Mouse (Mus musculus) heart, adult 2 months (tissue): ENCODE measurements at regions not wholly inside any gene's neighbourhood (a gene's known extent, or its start where the extent isn't known, plus 50 kb on each side); places are given as distances from the start of the nearest gene placed in this dataset.

Source experiments
- DNase-seq, 2 experiments: peaks; one replicate each; pipeline ENCODE4 v3.0.0; 2021
- H3K27ac ChIP-seq: fragments of 200-600 bp; 2 replicates; pipeline ENCODE4 v1.8.1; 2022
- H3K27me3 ChIP-seq: fragments of 200-500 bp; 2 replicates; pipeline ENCODE4 v1.6.1; 2012; ENCODE audit warnings: mild to moderate bottlenecking, low read length, inconsistent platforms, mixed read lengths; ENCODE audit not compliant: control insufficient read depth, insufficient read depth
- H3K36me3 ChIP-seq: fragments of 200-500 bp; 2 replicates; pipeline ENCODE4 v1.6.1; 2012; ENCODE audit warnings: low read length, inconsistent platforms; ENCODE audit not compliant: control insufficient read depth, insufficient read depth
- H3K4me1 ChIP-seq: fragments of 200-500 bp; 2 replicates; pipeline ENCODE4 v1.6.1; 2011; ENCODE audit warnings: low read length; ENCODE audit not compliant: control insufficient read depth, insufficient read depth
- H3K4me3 ChIP-seq: fragments of 200-600 bp; 2 replicates; pipeline ENCODE4 v1.8.1; 2022
- H3K79me2 ChIP-seq: fragments of 200-500 bp; replicated peaks from 2 replicates; pipeline ENCODE4 v1.6.1; 2012; ENCODE audit warnings: mild to moderate bottlenecking, inconsistent platforms, low read length, moderate library complexity, mixed read lengths; ENCODE audit not compliant: control insufficient read depth, insufficient read depth
- H3K9ac ChIP-seq: fragments of 200-500 bp; 2 replicates; pipeline ENCODE4 v1.6.1; 2012; ENCODE audit warnings: low read depth, mild to moderate bottlenecking, control low read depth, inconsistent platforms, low read length, mixed read lengths
- CTCF ChIP-seq: fragments of 200-600 bp; IDR thresholded peaks from 2 replicates; pipeline ENCODE4 v1.8.1; 2022; ENCODE audit warnings: antibody characterized with exemption, mild to moderate bottlenecking, moderate library complexity
- EP300 ChIP-seq: fragments of 200-500 bp; IDR thresholded peaks from 2 replicates; pipeline ENCODE4 v1.6.1; 2011; ENCODE audit warnings: low read depth, low read length, control low read depth; ENCODE audit not compliant: insufficient read depth
- POLR2A ChIP-seq: fragments of 200-500 bp; IDR thresholded peaks from 2 replicates; pipeline ENCODE4 v1.6.1; 2011; ENCODE audit warnings: mild to moderate bottlenecking, low read depth, low read length, control low read depth; ENCODE audit not compliant: insufficient read depth
- WGBS: fragments of 180-500 bp; shearing (Covaris S2); methylation state at CpG from one replicate; pipeline ENCODE4 v1.1.7; 2018; 5-methylcytosine and 5-hydroxymethylcytosine counted together
- intact Hi-C: fragments of 180-260 bp; cut with DNase I; formaldehyde crosslinking; loops from one replicate; pipeline ENCODE4 v1.15.1; 2025

DNA sequence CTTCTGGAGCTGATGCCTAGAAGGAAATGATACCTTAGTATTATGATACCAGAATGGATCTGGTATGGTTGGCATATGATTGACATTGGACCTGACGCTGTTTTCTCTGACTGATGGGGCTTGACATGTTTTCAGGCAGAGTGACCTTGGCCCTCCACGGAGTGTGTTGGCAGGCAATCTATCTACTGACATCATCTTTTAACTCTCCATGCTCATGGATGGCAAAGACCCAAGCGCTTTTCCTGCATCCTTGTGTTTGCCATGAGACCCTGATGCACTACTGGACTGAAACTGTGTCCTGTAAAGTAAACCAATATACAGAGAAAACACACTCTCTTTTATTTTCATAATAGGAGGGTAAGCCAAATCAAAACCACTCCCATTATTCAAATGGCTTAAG lies 872.1 kb downstream of the A830018L16Rik start:
- 54% methylated on average over 3 of the region's 3 CpGs for WGBS
- no peak for DNase-seq

GRCm38 (mm10) chr1:12288521-12288920 lies 874.6 kb downstream of the A830018L16Rik start:
- Histone ChIP-seq H3K27ac (no peak overlapping the region), H3K9ac (no peak overlapping the region), H3K36me3 (no peaks in the 10 kb centered on the region), H3K4me1 (no peaks in the 10 kb centered on the region; the same call in 1 of the 2 replicates), H3K27me3 (no peaks in the 10 kb centered on the region), H3K79me2 (no peaks in the 10 kb centered on the region), H3K4me3 (no peak overlapping the region)
- TF ChIP-seq EP300 (no peak), CTCF (no peak), POLR2A (no peak)
- intact Hi-C loops, result no loop called here
- no peak for DNase-seq
- WGBS, result 97% methylated on average over 3 of the region's 3 CpGs

More for the DNA sequence above, 872.1 kb downstream of the A830018L16Rik start:
- H3K36me3 ChIP-seq, result no peaks in the 10 kb centered on the region
- H3K4me1 ChIP-seq, result no peaks in the 10 kb centered on the region; the same call in 1 of the 2 replicates
- intact Hi-C loops, result no loop called here
- no peaks in the 10 kb centered on the region for H3K79me2 ChIP-seq
- H3K4me3 ChIP-seq, result no peak overlapping the region
- no peak overlapping the region for H3K9ac ChIP-seq
- H3K27me3 ChIP-seq, result no peaks in the 10 kb centered on the region
- no peak for TF ChIP-seq CTCF
- TF ChIP-seq POLR2A, result no peak
- TF ChIP-seq EP300, result no peak
- H3K27ac ChIP-seq, result no peak overlapping the region

- DNase-seq, result no peak
- 48% methylated on average over 1 of the region's 1 CpGs for WGBS
- H3K4me3 ChIP-seq, result no peak overlapping the region
- no peaks in the 10 kb centered on the region for H3K4me1 ChIP-seq
- H3K27ac ChIP-seq, result no peak overlapping the region
- H3K79me2 ChIP-seq, result no peaks in the 10 kb centered on the region
- H3K27me3 ChIP-seq, result no peaks in the 10 kb centered on the region
- no peaks in the 10 kb centered on the region for H3K36me3 ChIP-seq
- intact Hi-C loops, result no loop called here
- TF ChIP-seq POLR2A (no peak), CTCF (no peak), EP300 (no peak)
- H3K9ac ChIP-seq, result no peak overlapping the region
Observed at GRCm38 (mm10) chr1:12291787-12292186, 877.9 kb downstream of the A830018L16Rik start.

DNA sequence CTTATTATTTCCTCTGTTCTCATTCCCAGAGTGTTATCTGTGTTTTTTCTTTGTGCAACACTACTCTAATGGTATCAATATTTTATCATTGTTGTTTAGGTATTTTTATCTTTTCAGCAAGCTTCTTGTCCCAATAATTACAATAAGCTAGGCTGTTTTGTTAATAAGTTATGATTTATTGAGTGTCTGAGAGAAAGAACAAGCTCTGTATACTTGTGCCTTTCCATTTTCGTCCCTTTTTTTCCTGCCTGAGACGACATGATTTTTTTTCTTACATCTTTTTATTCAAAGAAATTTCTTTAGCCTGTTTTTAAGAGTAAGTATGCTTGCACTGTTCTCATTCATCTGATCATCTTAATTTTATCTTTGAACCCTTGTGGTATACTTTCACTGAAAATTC lies 904.1 kb downstream of the A830018L16Rik start:
- Histone ChIP-seq H3K9ac (no peak overlapping the region), H3K36me3 (no peaks in the 10 kb centered on the region), H3K27ac (no peak overlapping the region), H3K27me3 (no peaks in the 10 kb centered on the region), H3K79me2 (no peaks in the 10 kb centered on the region), H3K4me1 (no peaks in the 10 kb centered on the region), H3K4me3 (no peak overlapping the region)
- TF ChIP-seq POLR2A (no peak), EP300 (no peak), CTCF (no peak)
- intact Hi-C loops, result no loop called here
- 80% methylated on average over 2 of the region's 2 CpGs for WGBS
- no peak for DNase-seq

DNA sequence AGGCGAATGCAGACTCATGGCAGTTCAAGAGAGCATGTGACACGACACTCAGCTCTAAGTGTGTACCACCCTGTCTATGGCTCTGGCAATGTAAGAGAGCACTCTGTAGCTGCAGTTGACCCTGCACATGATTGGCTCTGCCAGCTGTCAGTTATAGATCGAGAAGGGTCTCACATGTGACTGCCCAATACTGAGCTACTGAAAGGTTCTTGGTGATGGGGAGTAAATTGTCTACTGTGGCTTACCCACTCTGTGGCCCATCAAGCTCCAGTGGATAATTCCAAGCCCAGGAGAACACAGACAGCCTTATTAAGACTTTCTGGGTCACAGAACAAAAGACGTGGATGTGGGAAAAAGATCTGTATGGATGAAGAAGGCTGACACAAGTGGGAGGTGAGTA lies 920.3 kb downstream of the A830018L16Rik start:
- TF ChIP-seq CTCF (no peak), POLR2A (no peak), EP300 (no peak)
- H3K36me3 ChIP-seq, result no peaks in the 10 kb centered on the region
- intact Hi-C loops, result no loop called here
- no peak for DNase-seq
- H3K4me1 ChIP-seq, result no peaks in the 10 kb centered on the region
- H3K27me3 ChIP-seq, result no peaks in the 10 kb centered on the region
- no peak overlapping the region for H3K4me3 ChIP-seq
- H3K79me2 ChIP-seq, result no peaks in the 10 kb centered on the region
- whole genome bisulfite sequencing, result 79% methylated on average over 4 of the region's 4 CpGs
- no peak overlapping the region for H3K27ac ChIP-seq
- no peak overlapping the region for H3K9ac ChIP-seq

DNA sequence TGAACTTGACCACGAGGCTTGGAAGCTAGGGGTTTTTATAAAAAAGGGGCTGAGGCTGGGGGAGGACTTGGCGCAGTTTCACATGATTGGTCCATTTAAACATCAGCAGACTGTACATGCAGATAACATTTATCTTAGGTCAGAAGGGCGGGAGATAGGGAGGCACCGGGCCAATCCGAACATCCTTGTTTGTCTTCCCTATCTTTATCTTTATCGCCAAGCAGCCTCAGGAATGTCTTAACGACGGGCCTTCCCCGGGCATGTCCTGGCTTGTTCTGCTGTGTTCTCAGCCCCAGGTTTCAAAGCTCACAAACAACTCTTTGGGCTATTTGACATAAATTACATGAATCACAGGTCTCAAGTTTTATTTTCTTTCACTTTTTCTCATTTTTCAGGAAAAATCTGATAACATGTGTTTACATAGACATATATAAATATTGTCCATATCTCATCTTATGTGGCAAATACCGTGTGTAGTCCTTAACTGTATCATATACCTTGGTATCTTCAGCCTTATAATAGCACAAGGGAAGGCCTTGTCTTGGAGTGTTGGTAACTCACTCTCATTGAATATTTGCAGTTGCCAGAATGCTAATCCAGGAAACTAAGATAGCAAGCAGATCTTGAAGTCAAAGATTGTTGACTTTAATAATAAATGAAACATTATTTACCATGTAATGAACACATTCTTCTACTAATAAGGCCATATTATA lies 931.0 kb downstream of the A830018L16Rik start:
- intact Hi-C loops, result no loop called here
- Histone ChIP-seq H3K27ac (no peak overlapping the region), H3K4me1 (no peaks in the 10 kb centered on the region), H3K79me2 (no peaks in the 10 kb centered on the region), H3K36me3 (no peaks in the 10 kb centered on the region), H3K9ac (no peak overlapping the region), H3K4me3 (no peak overlapping the region), H3K27me3 (no peaks in the 10 kb centered on the region)
- WGBS, result 45% methylated on average over 10 of the region's 10 CpGs
- TF ChIP-seq EP300 (no peak), POLR2A (no peak)
- DNase-seq, result no peak
